Mouse (Mus musculus) inflammation-experienced regulatory T-cells, adult 6 months (primary cell): ENCODE data around the gene Dpp10. TPM values are rescaled to one million over a fixed set of nuclear protein-coding genes. Genes with fewer than 3 reads are reported as not detected.

Experiments used
- ATAC-seq: one replicate; pipeline ENCODE4 v1.8.0; 2017
- polyA plus RNA-seq, 3 experiments: library from polyadenylated mRNA; unstranded; fragments of 100-300 nt; shearing (Covaris generic); gene quantifications; one replicate each; pipeline ENCODE4 v1.2.1; 2017

The Dpp10 gene
- polyA plus RNA-seq, 3 experiments from 2014 or later, result not detected

DNA sequence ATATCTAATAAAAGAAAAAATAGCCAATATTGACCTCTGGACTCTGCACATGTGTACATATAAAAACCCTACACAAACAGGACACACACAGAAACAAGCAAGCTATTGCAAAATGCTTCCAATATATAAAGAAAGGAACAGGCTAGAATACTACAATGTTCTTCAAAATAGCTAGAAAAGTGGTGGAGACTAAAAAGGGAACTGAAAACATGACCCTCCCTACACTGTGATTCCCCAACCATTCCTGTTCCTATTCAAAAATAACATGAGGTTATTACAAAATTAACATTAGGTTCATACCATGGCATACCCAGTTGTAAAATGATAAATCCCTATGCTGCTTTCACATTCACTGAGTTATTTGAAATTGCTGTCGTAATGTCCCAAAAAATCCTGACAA, 125.8 kb downstream of the Dpp10 start:
- ATAC-seq, result no peak

DNA sequence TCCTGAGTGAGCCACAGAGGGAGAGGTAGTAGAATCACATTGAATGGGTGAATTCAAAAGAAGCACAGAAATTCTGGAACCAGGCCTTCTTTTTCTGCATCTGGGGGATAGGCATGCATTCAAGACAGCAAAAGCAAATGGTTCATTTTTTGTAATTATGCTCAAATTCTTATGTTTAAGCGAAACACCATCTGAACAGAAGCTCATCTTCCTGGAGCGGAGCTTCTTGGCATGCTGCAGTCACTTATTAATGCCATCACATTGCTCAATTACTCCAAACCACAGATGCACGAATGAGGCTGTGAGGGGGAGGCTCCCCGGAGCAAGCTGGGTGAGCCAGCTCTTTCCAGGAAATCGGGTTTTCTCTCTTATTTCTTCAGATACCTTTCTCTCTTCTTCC, 142.7 kb downstream of the Dpp10 start:
- no peak for ATAC-seq

DNA sequence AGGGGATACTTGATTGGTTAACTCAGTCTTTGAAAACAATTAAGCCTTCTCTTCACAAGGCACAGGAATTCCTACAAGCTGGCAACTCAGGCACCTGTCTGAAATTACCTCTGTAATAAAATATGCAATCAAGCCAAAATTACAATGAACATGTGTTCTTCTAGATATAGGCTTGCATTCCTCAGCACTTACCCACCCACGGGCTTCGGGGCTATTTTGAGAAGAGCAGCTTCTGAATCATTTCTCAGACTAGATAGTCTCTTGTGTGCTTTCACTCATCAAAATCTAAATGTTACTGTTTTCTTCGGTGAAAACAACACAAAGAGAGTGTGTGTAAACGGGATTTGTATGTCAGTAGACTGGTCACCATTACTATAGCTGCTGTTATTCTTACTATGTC, 144.1 kb downstream of the Dpp10 start:
- ATAC-seq, result no peak

DNA sequence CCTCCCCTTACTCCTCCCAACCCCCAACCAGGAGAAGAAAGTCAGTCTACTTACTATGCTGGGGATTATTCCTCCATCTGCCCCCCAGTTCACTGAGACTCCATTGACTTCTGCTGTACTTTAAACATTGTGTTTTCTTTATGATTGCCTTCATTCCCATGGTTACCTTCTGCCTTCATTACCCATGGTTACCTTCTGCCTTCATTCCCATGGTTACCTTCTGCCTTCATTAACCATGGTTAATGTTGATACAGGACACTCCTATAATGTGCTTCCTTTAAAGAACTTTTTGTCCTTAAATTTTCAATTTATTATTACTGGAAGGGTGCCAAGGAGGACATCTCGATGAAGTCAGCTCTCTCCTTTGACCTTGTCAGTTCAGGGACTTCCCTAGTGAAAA, 158.1 kb downstream of the Dpp10 start:
- ATAC-seq, result no peak

DNA sequence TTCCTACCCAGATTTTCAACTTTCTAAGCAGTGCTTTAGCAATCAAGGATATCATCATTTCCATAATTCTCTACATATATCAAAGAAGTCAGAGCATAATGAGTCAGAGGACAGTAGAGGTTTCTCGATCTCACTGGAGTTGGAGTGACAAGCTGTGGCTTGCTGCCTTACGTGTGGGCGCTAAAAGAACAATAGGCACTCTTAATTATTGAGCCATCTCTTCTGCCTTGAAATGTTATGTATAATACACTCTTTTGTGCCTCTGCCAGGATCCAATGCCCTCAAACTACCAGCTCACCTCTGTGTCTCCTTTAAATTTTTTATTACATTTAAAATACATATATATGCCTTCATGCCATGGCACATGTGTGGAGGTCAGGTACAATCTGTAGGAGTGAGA, 198.5 kb downstream of the Dpp10 start:
- no peak for ATAC-seq

DNA sequence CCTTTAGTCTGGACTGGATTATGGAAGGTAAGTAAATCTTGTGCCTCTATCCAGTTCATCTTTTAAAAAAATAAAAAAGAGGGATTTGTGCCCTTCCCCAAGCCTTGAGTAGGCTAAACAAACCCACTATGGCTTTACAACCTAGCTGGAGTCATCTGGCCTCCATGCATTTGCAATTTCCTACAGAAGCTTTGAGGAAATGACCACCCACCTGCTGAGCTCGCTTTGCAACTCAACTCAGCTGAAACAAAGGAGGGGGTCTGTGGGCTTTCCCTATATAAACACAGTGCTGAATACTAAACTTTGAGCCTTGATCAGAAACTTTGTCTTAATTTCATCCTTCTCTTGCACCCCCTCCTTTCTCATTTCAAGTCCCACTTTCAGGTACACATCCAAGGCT, 244.2 kb downstream of the Dpp10 start:
- ATAC-seq, result no peak

DNA sequence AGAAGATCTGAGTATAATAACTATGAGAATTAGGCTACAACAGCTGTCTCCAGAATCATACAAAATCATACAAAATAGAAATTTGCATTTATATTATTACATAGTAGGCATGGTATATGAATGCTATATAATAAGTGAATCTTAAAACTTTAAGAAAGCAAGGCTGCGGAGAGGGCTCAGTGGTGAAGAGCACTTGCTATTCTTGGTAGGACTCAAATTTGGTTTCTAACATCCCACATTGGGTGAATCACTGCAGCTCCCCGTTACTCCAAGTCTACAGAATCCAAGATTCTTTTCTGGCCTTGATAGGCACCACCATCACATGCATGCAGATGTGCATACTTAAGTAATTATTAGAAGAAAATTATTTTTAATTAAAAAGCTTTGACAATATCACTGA, 279.8 kb downstream of the Dpp10 start:
- no peak for ATAC-seq

DNA sequence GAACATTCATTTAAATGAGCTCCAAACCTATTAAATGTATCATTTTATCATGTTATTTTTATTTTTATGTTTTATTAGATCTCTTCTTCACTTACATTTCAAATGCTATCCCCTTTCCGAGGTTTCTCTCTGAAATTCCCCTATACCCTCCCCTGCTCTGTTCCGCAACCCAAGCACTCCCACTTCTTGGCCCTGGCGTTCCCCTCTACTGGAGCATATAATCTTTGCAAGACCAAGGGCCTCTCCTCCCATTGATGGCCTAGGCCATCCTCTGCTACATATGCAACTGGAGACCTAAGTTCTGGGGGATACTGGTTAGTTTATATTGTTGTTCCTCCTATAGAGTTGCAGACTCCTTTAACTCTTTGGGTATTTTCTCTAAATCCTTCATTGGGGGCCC, 283.1 kb downstream of the Dpp10 start:
- no peak for ATAC-seq

DNA sequence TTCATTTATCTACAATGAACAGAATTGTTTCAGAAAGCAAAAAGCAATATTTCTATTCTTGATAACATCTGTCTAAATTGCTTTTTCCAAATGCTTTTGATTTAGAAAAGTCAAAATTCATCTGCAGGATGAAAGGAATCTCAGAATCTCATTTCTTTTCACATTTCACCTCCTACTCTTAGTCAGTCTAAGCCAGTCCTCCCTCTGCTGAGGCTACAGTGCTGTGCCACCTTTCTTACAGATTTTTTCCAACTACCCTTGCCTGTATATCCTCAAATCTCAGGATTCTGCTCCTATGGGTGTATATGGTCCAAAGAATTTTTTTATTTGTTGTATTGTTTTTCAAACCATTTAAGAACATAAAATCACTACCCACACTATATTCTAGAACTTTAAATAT, 289.3 kb downstream of the Dpp10 start:
- no peak for ATAC-seq

DNA sequence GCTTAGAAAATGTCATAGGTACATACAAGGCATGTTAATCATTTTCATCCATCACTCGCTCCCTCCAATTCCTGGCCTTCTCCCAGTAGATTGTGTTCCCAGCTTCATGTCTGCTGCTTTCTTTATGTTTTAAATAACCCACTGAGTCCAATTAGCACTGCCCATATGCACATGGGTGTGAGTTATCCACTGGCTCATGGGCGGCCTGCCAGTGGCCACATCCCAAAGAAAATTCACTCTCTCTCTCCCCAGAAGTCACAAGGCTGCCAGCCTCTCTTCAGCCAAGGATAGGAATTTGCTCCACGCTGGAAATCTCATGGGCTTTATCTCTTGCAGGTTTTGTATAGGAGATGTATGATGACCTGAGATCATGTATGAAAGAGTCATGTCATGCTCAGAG, 338.1 kb downstream of the Dpp10 start:
- no peak for ATAC-seq

DNA sequence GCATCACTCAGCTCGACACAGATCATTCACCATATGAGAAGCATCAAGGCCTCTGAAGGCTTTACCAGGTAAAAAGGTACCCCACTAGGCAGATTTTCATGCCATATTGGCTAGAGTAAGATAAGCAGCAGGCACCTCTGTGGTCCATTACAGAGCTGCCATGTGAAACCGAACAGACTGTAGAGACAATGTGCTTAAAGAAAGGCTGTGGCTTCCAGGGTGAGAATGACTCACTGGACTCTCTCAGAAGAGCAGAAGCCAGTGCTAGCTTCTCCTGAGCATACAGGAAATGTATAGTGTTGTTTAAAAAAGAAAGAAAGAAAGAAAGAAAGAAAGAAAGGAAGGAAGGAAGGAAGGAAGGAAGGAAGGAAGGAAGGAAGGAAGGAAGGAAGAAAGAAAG, 386.9 kb downstream of the Dpp10 start:
- ATAC-seq, result no peak

DNA sequence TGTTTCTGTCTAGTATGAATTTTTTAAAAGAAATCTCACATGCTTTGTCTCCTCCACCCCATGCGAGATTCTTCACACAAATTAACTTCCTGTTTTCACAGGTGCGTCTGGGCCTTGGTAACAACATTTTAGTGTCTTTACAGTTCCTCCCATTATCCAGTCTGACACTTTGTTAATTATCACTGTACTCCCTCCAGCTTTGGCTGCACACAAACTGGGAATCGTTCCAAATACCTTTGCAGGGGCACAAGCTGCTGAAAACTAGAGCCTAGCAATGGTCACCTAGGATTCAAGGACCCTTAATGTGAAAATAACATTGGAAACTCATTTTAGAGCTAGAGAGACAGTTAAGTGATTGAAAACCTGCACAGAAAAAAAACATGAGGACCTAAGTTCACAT, 388.8 kb downstream of the Dpp10 start:
- no peak for ATAC-seq

DNA sequence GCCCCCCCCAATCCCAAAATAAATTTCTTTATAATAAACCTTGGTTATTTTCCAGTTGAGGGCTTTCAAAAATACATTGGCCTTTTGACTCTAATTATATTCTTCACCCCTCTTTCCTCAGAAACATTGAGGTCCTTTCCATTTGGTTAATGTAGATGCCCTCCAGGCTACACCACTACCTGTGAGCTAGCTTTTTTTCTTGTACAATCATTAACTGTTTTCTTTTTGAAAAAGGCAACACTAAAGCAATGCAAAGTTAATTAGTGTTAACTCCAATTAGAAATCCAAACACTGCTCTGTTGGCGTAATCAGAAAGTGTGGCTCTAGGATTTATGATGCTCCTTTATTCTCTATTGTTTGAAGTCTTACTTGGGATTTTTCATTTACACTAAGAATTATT, 407.5 kb downstream of the Dpp10 start:
- no peak for ATAC-seq

DNA sequence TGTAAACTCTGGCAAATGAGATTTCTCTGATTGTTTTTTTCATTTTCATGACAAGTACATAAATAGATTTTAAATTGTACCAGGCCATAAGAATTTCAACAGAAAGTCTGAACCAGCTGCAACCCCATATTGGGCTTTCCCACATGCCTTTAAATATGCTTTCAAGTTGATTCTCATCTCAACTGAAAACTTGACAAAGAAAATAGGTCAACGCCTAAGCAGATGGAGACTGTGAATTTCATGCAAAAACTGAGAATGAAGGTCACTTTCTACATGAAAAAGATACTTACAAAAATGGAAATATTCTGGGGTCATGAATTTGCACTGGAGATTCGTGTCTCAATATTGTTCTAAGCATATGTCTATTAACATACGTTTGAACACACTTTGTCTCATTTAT, 417.1 kb downstream of the Dpp10 start:
- ATAC-seq, result no peak

DNA sequence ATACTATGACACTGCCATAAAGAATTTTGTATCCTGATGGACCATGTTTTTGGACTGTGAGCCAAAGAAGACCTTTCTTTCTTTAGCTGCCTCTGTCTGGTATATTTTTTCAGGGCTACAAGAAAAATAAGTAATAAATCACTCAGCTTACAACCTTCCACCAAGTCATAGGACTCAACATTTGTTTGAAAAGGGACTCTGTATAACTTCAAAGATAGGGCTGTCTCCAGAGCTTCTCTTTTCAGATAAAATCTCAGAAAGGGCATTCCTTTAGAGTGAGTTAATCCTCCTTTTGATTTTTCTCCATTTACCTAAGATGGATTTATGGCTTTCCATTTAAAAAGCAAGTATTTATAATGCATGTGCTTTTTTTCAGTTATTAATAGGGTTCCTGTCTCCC, 460.5 kb downstream of the Dpp10 start:
- no peak for ATAC-seq

DNA sequence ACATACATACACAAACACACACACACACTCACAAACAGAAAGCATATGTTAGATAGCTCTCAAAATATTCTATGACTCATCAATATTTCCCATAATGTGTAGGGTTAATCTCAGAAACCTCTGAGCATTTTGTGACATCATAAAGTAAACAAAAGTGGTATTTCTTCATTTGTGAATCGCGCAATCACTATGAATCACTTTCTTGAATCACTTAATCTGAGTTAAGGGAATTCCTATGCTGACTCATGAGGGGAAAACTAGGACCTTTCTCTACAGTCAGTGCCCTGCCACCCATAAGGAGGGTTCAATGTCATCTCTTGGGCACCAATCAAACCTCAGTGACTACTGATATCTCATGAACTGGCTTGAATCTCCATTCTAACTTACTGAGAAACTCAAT, 465.2 kb downstream of the Dpp10 start:
- no peak for ATAC-seq

DNA sequence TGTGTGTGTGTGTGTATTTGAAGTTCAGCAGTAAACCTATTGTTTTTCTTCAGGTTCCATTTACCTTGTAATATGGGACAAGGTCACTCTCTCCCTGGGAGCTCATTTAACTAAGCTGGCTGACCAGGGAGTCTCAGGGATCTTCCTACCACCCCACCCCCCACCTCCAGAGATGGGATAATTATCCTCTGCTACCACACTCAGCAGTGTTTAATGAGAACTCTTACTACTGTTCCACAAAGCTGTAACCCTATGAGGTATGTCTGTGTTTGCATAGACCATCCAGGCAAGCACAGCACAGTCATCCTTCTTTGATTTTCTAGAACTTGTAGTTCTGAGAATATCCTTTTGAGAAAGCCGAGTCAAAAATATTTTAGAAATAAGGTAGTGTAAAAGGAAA, 471.6 kb downstream of the Dpp10 start:
- ATAC-seq, result no peak

DNA sequence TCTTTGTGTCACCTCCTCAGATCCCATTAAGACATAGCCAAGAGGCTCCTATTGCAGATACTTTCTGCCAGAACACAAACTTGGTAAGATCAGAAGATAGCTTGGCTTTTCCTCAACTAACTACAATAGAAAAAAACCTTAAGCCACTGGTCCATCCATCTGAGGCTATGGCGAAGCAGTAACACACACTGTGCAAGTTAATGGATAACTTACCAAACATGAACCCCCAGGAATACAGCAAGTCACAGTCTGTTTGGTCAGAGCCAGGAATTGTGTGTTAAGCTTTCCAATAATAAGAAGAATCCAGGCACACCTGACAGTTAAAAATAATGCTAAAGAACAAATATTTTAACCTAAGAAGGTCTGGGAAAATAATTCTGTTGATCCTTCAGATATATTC, 502.9 kb downstream of the Dpp10 start:
- no peak for ATAC-seq

DNA sequence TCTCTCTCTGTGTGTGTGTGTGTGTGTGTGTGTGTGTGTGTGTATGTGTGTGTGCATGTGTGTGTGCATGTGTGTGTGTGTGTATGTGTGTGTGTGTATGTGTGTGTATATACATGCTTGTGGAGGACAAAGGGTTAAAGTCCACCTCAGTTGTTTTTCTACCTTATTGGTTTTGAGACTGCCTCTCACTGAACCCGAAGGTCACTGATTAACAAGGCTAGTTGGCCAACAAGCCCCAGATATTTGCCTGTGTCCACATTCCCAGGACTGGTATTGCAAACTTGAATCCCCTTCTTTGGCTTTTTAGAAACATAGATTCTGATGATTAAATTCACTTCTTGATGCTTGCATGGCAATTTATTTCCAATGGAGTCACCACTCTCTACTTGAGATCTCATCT, 577.6 kb downstream of the Dpp10 start:
- no peak for ATAC-seq

DNA sequence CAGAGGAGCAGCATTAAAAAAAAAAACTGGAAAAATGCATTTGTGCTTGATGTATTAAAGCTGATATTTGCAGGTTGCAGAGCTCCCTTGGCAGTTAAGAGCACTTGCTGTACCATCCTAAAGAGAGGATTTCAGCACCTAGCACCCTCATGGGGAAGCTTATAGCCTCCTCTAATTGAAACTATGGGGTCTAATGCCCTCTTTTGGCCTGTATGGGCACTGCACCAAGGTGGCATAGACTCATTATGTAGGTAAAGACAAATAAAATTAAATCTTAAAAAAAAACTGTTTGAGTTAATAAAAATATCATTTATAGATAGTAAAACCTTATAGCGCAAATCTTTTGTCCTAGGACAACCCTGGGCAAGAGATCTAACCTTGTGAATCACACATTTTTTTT, 631.2 kb downstream of the Dpp10 start:
- ATAC-seq, result no peak

DNA sequence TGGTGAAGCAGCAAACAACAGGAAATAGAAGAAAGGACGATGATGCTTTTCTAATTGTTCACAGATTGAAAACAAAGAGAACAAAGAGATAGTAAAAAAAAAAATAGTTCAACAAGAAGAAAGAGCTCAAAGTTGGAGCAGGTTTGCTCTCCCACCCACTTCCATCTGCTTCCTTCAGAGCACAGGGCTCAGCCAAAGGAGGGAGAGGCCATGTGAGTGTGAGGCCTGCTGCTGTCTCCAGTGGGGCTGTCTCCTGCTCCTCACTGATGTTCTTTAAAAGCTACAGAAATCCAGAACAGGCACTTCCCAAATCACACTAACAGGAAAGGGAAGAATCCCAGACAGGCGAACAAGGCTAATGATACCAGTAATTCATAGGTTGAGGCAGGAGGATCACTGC, 694.1 kb downstream of the Dpp10 start:
- no peak for ATAC-seq

DNA sequence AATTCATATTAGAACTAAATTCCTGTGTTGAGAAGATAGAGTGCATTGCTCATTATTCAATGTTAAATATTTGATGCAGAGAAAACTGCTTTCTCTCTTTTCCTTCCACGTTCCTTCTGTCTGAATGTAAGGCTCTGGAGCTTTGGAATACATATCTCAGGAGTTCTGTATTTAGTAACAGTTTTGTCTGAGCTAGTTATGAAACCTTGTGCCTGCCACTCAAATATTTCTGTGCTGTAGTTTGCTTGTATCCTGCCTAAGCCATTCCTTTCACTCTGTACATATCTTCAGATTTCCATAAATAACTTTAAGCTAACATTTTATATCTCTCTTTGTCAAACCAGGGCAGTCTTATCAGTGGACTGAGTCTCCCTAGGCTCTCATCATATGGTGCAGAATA, 707.5 kb downstream of the Dpp10 start:
- no peak for ATAC-seq

DNA sequence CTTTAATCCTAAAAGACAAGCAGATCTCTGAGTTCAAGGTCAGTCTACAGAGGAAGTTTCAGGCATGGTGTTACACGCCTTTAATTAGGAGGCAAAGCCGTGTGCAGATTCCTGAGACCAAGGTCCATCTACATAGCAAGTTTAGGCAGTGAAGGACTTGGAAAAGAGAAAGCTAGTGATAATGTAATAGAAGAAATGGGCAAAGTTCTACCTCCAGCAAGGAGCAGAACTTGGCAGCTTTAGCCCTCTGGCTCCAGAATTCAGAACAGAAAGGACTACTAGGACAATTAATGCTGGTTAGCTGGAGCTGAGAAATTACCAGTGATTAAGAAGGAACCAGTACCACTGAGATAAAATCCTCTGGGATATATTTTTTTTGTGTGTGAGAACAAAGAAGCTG, 728.5 kb downstream of the Dpp10 start:
- ATAC-seq, result no peak
